Mouse (Mus musculus): ENCODE measurements around the gene Slc10a7. TPM values are rescaled to one million over a fixed set of nuclear protein-coding genes. Genes with fewer than 3 reads are reported as not detected.
"Not testable (repeated sequence)": the region's sequence is repeated elsewhere in the genome, so short reads cannot be mapped to it uniquely, and the experiment has no call there.

Slc10a7 gene
- polyA plus RNA-seq, 1 experiment from 2014 or later, result 6.9 TPM

DNA sequence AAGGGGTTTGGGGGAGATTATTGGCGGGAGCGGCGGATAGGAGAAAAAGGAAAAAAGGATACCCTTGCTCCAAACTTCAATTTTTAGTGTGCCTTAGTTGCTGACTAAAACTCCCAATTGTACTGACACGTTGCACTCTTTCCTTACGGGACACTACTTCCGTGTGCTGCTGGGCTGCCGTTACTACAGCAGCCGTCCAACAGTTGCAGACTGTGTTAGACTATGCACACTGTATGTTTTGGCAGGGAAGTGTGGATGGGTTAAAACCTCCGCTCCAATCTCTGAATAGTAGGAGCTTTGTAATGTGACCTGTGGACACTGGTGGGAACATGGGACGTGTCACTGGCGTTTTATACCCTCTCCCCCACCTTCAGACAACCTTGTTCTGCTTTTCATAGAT is 948 bp downstream of the Slc10a7 start:
- H3K27ac ChIP-seq (replicated peaks), result peak overlapping the region; percentile 90
- peaks cover 21% of the 10 kb centered on the region for H3K4me1 ChIP-seq (replicated peaks)
- H3K9ac ChIP-seq, result peak overlapping the region; percentile 91
- H3K36me3 ChIP-seq (replicated peaks), result peaks cover 5% of the 10 kb centered on the region
- H3K27me3 ChIP-seq, result no peaks in the 10 kb centered on the region
- H3K9me3 ChIP-seq (replicated peaks), result no peaks in the 10 kb centered on the region
- H3K4me3 ChIP-seq (replicated peaks), result peak overlapping the region; percentile 94
- WGBS (ENCODE audit: insufficient replicate concordance), result under 1% methylated on average over 11 of the region's 11 CpGs
- peak overlapping the region; percentile 99 for H3K4me2 ChIP-seq
- 0 out of 2 replicates have a peak, but pooled peaks have one; percentile 11 for ATAC-seq (ENCODE audit: insufficient read depth)

DNA sequence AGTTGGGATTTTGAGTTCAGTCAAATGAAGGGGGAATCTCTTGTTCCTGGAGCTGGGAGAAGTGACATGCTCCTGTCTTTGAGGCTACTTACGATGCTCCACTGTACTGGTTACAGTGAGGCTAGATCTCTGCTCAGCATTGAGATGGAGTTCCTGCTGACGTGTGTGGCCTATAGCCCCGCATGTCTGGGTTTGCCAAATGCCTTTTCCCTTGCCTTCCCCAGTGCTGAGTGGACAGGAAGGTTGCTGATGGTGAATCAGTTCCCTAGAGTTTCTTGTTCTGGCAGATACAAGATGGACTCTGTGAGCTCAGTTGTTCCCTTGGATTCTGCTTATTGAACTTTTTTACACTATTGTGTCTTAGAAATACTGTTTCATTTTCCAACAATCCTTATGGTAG is 1.8 kb downstream of the Slc10a7 start:
- no peak overlapping the region for H3K27ac ChIP-seq (replicated peaks)
- 60% methylated on average over 3 of the region's 3 CpGs for WGBS (ENCODE audit: insufficient replicate concordance)
- H3K4me3 ChIP-seq (replicated peaks), result peak overlapping the region; percentile 18; the same call in 1 of the 2 replicates
- ATAC-seq (ENCODE audit: insufficient read depth), result no peak
- H3K4me2 ChIP-seq, result peak overlapping the region; percentile 32; the same call in 1 of the 2 replicates
- no peaks in the 10 kb centered on the region for H3K27me3 ChIP-seq
- peaks cover 12% of the 10 kb centered on the region for H3K36me3 ChIP-seq (replicated peaks)
- no peaks in the 10 kb centered on the region for H3K9me3 ChIP-seq (replicated peaks)
- H3K9ac ChIP-seq, result no peak overlapping the region
- H3K4me1 ChIP-seq (replicated peaks), result peaks cover 21% of the 10 kb centered on the region

DNA sequence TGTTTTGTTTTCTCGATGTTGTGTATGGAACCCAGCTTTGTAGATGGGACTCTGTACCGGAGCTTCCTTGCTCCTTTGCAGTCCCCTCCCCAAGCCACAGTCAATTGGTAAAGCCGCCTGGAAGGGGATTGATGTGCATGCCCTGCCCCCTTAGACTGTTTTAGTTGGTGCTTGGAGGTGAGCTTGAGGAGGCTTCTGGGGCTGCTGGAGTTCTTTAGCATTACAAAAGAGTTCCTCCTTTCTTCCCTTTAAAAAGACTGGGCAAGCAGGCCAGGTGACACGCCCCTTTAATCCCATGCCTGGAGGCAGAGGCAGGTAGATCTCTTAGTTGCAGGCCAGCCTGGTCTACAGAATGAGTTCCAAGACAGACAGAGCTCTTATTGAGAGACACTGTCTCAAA is 4.0 kb downstream of the Slc10a7 start:
- H3K4me1 ChIP-seq (replicated peaks), result peaks cover 10% of the 10 kb centered on the region
- H3K4me3 ChIP-seq (replicated peaks), result no peak overlapping the region
- no peak overlapping the region for H3K4me2 ChIP-seq
- no peaks in the 10 kb centered on the region for H3K27me3 ChIP-seq
- H3K9ac ChIP-seq, result no peak overlapping the region
- no peak for ATAC-seq (ENCODE audit: insufficient read depth)
- no peak overlapping the region for H3K27ac ChIP-seq (replicated peaks)
- no peaks in the 10 kb centered on the region for H3K9me3 ChIP-seq (replicated peaks)
- WGBS (ENCODE audit: insufficient replicate concordance), result 75% methylated on average over 4 of the region's 4 CpGs
- peaks cover 20% of the 10 kb centered on the region for H3K36me3 ChIP-seq (replicated peaks)

DNA sequence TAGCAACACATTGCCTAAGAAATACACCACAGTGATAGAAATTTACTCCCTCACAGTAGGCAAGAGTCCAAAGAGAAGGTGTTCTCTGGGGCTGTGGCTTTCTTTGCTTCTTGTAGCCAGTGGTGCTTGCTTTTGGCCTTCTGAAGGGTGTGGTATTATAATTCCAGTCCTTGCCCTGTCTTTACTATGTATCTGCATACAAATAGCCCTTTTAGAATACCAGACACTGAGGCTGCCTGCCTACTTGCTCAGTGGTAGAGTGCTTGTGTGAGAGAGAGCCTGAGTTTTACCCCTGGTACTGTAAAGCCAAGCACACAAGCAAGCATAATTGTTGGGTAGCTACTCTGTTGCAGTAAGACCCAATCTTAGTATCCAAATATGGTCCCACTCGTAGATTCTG is 5.6 kb downstream of the Slc10a7 start:
- H3K27ac ChIP-seq (replicated peaks), result no peak overlapping the region
- WGBS (ENCODE audit: insufficient replicate concordance), result 81% methylated on average over 1 of the region's 1 CpGs
- ATAC-seq (ENCODE audit: insufficient read depth), result no peak

DNA sequence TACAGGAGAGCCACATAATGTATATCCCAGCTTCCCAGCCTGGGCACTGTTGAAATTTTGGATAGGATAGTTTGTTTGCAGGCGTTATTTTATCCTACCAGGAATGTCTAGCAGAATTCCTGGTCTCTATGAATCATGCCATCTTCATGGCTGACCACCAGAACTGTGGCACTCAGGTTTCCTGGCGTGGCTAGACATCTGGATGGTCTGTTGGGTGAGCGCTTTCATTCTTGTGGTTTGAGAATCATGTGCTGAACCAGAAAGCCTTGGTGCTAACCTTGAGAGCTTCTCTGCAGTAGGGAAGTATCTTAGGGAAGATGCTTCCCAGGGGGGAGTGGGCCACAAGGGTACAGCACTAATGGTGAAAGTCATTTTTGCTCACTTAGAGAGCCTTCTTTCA is 6.0 kb downstream of the Slc10a7 start:
- no peak overlapping the region for H3K4me2 ChIP-seq
- H3K27me3 ChIP-seq, result no peaks in the 10 kb centered on the region
- H3K27ac ChIP-seq (replicated peaks), result no peak overlapping the region
- no peak overlapping the region for H3K9ac ChIP-seq
- ATAC-seq (ENCODE audit: insufficient read depth), result no peak
- no peaks in the 10 kb centered on the region for H3K9me3 ChIP-seq (replicated peaks)
- no peak overlapping the region for H3K4me3 ChIP-seq (replicated peaks)
- H3K4me1 ChIP-seq (replicated peaks), result peaks cover 10% of the 10 kb centered on the region
- H3K36me3 ChIP-seq (replicated peaks), result peaks cover 24% of the 10 kb centered on the region
- 65% methylated on average over 3 of the region's 3 CpGs for WGBS (ENCODE audit: insufficient replicate concordance)

More for the DNA sequence above, 5.6 kb downstream of the Slc10a7 start:
- Histone ChIP-seq H3K9ac (no peak overlapping the region), H3K36me3 (replicated peaks) (peaks cover 20% of the 10 kb centered on the region), H3K27me3 (no peaks in the 10 kb centered on the region), H3K9me3 (replicated peaks) (no peaks in the 10 kb centered on the region), H3K4me3 (replicated peaks) (no peak overlapping the region), H3K4me2 (no peak overlapping the region), H3K4me1 (replicated peaks) (peaks cover 10% of the 10 kb centered on the region)

DNA sequence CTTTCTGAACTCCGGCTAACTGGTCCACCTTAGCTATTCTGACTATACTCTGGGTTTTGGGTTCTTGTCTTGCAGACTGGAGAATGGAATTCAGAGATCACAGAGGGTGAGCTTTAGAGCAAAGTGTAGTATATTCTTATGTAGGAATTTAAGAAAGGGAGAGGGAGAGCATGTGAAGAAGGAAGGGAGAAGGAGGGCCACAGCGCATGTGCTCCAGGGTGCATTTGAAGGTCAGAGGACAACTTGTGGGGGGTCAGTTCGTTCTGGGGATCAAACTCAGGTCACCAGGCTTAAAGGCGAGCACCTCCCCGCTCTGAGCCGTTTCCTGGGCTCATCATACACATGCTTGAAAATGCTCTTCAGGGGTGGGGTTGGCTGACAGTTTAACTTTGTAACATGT is 24.8 kb downstream of the Slc10a7 start:
- H3K4me1 ChIP-seq (replicated peaks), result no peaks in the 10 kb centered on the region
- no peak overlapping the region for H3K4me3 ChIP-seq (replicated peaks)
- H3K27me3 ChIP-seq, result no peaks in the 10 kb centered on the region
- H3K4me2 ChIP-seq, result no peak overlapping the region
- no peak overlapping the region for H3K9ac ChIP-seq
- peaks cover 43% of the 10 kb centered on the region for H3K36me3 ChIP-seq (replicated peaks)
- 79% methylated on average over 6 of the region's 6 CpGs for WGBS (ENCODE audit: insufficient replicate concordance)
- no peaks in the 10 kb centered on the region for H3K9me3 ChIP-seq (replicated peaks)
- no peak overlapping the region for H3K27ac ChIP-seq (replicated peaks)
- no peak for ATAC-seq (ENCODE audit: insufficient read depth)

DNA sequence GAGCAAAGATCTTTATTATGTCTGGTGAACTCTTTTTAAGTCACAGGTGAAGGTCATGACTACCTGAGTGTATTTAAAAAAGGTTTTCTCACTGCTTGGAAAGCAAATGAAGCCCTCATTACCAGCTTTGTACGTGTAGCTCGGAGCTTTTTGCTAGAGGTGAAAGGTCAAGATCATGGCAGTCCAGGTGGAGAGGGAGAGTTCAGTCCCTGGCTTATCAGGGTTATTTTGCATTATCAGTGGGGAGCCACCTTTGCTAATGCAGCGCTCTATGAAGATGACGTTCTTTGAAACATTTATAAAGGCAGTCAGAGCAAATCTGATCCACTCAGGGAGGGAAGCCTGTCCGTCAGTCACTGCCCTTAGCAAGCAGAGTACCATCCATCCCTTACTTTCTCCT is 27.6 kb downstream of the Slc10a7 start:
- H3K4me2 ChIP-seq, result no peak overlapping the region
- WGBS (ENCODE audit: insufficient replicate concordance), result 60% methylated on average over 5 of the region's 5 CpGs
- no peak overlapping the region for H3K4me3 ChIP-seq (replicated peaks)
- H3K9ac ChIP-seq, result no peak overlapping the region
- no peaks in the 10 kb centered on the region for H3K9me3 ChIP-seq (replicated peaks)
- no peaks in the 10 kb centered on the region for H3K27me3 ChIP-seq
- no peak overlapping the region for H3K27ac ChIP-seq (replicated peaks)
- no peak for ATAC-seq (ENCODE audit: insufficient read depth)
- peaks cover 21% of the 10 kb centered on the region for H3K36me3 ChIP-seq (replicated peaks)
- H3K4me1 ChIP-seq (replicated peaks), result no peaks in the 10 kb centered on the region

DNA sequence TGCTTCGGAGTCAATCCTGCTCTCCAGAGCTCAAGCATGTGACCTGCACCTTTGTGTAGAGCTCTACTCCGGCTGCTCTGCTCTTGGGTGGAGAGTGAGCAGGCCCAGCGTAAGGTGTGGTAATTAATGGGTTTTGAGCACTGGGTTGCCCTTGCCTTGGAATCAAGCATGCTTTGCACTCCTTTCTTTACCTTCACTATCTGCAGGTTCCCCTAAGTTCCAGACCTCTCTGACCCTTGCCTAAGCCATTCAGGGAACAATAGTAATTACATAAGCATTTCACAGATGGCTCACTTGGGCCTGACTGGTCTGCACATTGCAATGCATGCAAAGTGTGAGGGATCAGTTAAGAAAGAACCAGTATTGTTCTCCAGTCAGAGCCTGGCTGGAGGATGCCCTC is 28.6 kb downstream of the Slc10a7 start:
- Histone ChIP-seq H3K9ac (no peak overlapping the region), H3K27me3 (no peaks in the 10 kb centered on the region), H3K9me3 (replicated peaks) (no peaks in the 10 kb centered on the region), H3K27ac (replicated peaks) (no peak overlapping the region), H3K4me1 (replicated peaks) (no peaks in the 10 kb centered on the region), H3K4me2 (no peak overlapping the region), H3K4me3 (replicated peaks) (no peak overlapping the region), H3K36me3 (replicated peaks) (peaks cover 20% of the 10 kb centered on the region)
- ATAC-seq (ENCODE audit: insufficient read depth), result no peak
- 78% methylated on average over 3 of the region's 3 CpGs for WGBS (ENCODE audit: insufficient replicate concordance)

DNA sequence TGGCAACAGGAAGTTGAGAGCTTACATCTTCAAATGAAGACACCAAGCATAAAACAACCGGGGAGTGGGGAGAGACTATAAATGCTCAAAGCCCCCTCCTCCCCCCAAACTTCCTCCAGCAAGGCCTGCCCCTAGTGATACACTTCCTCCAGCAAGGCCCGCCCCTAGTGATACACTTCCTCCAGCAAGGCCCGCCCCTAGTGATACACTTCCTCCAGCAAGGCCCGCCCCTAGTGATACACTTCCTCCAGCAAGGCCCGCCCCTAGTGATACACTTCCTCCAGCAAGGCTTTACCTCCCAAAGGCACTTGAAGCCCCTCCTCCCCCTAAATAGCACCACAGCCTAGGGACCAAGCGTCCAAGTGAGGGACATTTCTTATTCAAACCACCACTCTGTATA is 33.5 kb downstream of the Slc10a7 start:
- not testable (repeated sequence) for H3K4me1 ChIP-seq (replicated peaks); H3K27ac ChIP-seq (replicated peaks); H3K4me3 ChIP-seq (replicated peaks); H3K9me3 ChIP-seq (replicated peaks); H3K9ac ChIP-seq; H3K27me3 ChIP-seq; H3K4me2 ChIP-seq; ATAC-seq (ENCODE audit: insufficient read depth)
- WGBS (ENCODE audit: insufficient replicate concordance), result 75% methylated on average over 4 of the region's 6 CpGs
- peaks cover 13% of the 10 kb centered on the region for H3K36me3 ChIP-seq (replicated peaks)

DNA sequence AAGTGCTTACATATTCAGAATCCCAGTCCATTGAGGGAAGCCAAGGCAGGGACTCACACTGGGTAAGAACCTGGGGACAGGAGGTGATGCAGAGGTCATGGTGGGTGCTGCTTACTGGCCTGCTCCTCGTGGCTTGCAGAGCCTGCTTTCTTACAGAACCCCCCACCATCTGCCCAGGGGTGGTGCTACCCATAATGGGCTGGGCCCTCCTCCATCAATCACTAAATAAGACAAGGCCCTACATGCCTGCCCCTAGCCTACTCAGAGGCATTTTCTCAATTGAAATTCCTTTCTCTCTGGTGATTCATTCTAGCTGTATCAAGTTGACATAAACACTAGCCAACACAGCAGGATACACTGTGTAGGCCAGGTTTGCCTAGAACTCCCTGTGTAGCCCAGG is 34.5 kb downstream of the Slc10a7 start:
- no peak overlapping the region for H3K27ac ChIP-seq (replicated peaks)
- H3K36me3 ChIP-seq (replicated peaks), result 0 out of 2 replicates have a peak, but pooled peaks cover 8% of the 10 kb centered on the region
- ATAC-seq (ENCODE audit: insufficient read depth), result no peak
- H3K27me3 ChIP-seq, result no peaks in the 10 kb centered on the region
- H3K4me1 ChIP-seq (replicated peaks), result peaks cover 2% of the 10 kb centered on the region; the same call in 1 of the 2 replicates
- no peak overlapping the region for H3K4me2 ChIP-seq
- H3K9ac ChIP-seq, result no peak overlapping the region
- 38% methylated on average over 1 of the region's 1 CpGs for WGBS (ENCODE audit: insufficient replicate concordance)
- no peaks in the 10 kb centered on the region for H3K9me3 ChIP-seq (replicated peaks)
- no peak overlapping the region for H3K4me3 ChIP-seq (replicated peaks)

DNA sequence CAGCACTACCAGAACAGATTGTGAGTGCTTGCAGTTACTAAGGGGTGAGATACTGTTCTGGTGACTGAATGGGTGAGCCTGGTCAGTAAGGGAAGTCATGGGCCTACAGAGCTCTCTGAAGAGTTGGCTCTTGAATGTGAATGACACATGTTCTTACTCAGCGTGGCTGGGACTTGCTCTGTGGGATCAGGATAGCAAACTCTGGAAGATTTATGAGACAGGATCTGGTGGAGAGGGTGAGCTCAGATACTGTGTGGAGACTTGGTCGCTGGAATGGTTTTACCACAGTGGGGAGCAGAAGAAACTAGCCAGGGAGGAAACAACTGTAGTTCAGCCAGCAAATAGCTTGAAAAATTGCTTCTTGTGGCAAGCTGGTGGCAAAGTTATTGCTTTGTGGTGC is 35.4 kb downstream of the Slc10a7 start:
- H3K4me3 ChIP-seq (replicated peaks), result no peak overlapping the region
- no peaks in the 10 kb centered on the region for H3K27me3 ChIP-seq
- H3K4me1 ChIP-seq (replicated peaks), result peaks cover 2% of the 10 kb centered on the region; the same call in 1 of the 2 replicates
- H3K27ac ChIP-seq (replicated peaks), result no peak overlapping the region
- ATAC-seq (ENCODE audit: insufficient read depth), result no peak
- H3K4me2 ChIP-seq, result no peak overlapping the region
- H3K9ac ChIP-seq, result no peak overlapping the region
- WGBS (ENCODE audit: insufficient replicate concordance), result 29% methylated on average over 2 of the region's 2 CpGs
- no peaks in the 10 kb centered on the region for H3K9me3 ChIP-seq (replicated peaks)
- 0 out of 2 replicates have a peak, but pooled peaks cover 8% of the 10 kb centered on the region for H3K36me3 ChIP-seq (replicated peaks)

DNA sequence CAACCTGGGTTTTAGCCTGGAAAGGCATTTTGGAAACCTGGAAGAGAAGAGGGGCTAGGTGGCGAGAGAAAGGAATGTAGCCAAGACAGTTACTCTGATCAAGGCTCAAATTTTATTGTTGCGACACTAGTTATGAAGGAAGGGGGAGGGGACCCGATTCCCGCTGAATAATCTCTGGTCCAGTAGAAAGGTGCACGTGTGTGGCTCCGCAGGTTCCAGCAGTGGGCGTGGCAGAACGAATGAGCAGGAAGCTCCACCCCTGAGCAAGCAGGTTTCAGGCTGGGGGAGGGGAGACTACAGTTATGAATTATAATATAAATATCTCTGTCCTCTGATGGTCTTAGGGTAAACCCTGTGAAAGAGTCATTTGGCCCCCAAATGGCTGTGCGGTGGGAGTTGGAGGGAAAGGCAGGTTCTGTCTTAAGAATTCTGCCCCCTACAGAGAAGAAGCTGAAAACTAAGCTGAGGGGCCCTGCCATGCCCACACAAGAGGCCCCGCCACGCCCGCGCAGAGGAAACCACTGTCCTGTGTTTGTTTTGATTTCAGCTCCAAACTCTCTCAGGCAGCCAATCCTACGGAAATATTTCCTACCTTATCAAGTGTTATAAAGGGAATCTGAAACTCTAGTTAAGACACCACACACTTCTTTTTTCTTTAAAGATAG is 36.1 kb downstream of the Slc10a7 start:
- H3K4me2 ChIP-seq; ATAC-seq (ENCODE audit: insufficient read depth); H3K27ac ChIP-seq (replicated peaks); H3K4me3 ChIP-seq (replicated peaks); H3K4me1 ChIP-seq (replicated peaks); H3K9ac ChIP-seq; H3K27me3 ChIP-seq; H3K36me3 ChIP-seq (replicated peaks); H3K9me3 ChIP-seq (replicated peaks): not testable (repeated sequence)
- 26% methylated on average over 8 of the region's 14 CpGs for WGBS (ENCODE audit: insufficient replicate concordance)
